Comparison of ENCODE assay signal across 8 mouse cellular contexts in the genomic region with DNA sequence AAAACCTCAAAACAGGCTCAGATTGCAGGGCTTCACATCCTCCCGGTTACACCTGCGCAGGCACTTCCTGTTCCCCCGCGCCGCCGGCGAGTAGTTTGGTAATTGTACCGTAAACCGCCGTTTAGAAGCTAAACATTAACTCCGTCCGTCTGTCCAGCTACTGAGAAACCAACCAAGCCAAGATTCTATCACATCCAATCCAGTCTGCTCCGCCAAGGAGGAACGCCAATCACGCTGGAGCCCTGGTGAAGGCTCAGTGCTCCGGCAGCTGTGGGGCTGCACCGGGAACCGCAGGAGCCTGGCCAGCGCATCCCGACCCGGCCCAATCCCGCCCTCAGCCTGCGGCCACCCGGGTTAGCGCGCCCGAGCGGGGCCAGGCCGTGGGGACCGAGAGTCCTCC. TPM values are rescaled to one million over a fixed set of nuclear protein-coding genes. Genes with fewer than 3 reads are reported as not detected.
DNase-seq lines count a peak whose midpoint lies in the region; ATAC-seq lines count a peak whose summit lies in the region.

No protein-coding gene starts in this region.

- no peaks in the 10 kb centered on the region for H3K36me3 ChIP-seq in splenic B cell, adult 2 months (ENCODE audit: control insufficient read depth, insufficient read depth, low read length, poor library complexity, severe bottlenecking)

- no peaks in the 10 kb centered on the region for H3K27me3 ChIP-seq in splenic B cell, adult 2 months (ENCODE audit: control insufficient read depth, insufficient read depth, low read length, poor library complexity, severe bottlenecking)

- no peak for DNase-seq in frontal cortex, postnatal 14 days (ENCODE audit: low spot score in 2 of 2)
- DNase-seq in CD4-positive helper T cell, adult 2 months (ENCODE audit: low read depth, low spot score), result peak; percentile 72
- DNase-seq in embryo, embryonic 10.5 days (ENCODE audit: low spot score), result peak; percentile 81
- DNase-seq in lung, postnatal 25 days (ENCODE audit: low spot score), result peak; percentile 66
- peak; percentile 62 for DNase-seq in splenic B cell, adult 2 months (ENCODE audit: low read depth, low spot score)
- DNase-seq in right cerebral cortex, postnatal 4 days, result no peak

- ATAC-seq in frontal cortex, adult (ENCODE audit: low TSS enrichment), result peak; percentile 68
- peak; percentile 56 for ATAC-seq in inflammation-experienced regulatory T-cells, adult 6 months

RNA-seq across cellular contexts. Expression of gene Usp53, which starts 0.5 kb away (rescaled TPM):
- 10 to 100 TPM in 2 of 3 experiments, 1 to 10 TPM in 1; 8.6 to 16.5 (median 12.3) TPM for polyA plus RNA-seq in inflammation-experienced regulatory T-cells, adult 6 months (2017; shearing (Covaris generic))

RNA-seq across cellular contexts. Expression of gene Myoz2, which starts 51.0 kb away (rescaled TPM):
- not detected for polyA plus RNA-seq in inflammation-experienced regulatory T-cells, adult 6 months (2017; shearing (Covaris generic))

RNA-seq across cellular contexts. Expression of gene 1810037I17Rik, which starts 59.8 kb away (rescaled TPM):
- 100 to 1,000 TPM in 2 of 3 experiments, 10 to 100 TPM in 1; 85.7 to 155 (median 104) TPM for polyA plus RNA-seq in inflammation-experienced regulatory T-cells, adult 6 months (2017; shearing (Covaris generic))

Comparison
In these comparisons a context has a peak if more than half of its experiments do, and no peak if none do; other contexts are left out.
1. DNase-seq: peak in CD4-positive helper T cell, adult 2 months (single experiment), embryo, embryonic 10.5 days (single experiment), lung, postnatal 25 days (single experiment) and splenic B cell, adult 2 months (single experiment); none in frontal cortex, postnatal 14 days (0 of 2) and right cerebral cortex, postnatal 4 days (single experiment).